Mouse (Mus musculus): ENCODE data around the gene Tor1aip2. TPM values are rescaled to one million over a fixed set of nuclear protein-coding genes. Genes with fewer than 3 reads are reported as not detected.

Tor1aip2 gene
- total RNA-seq, 1 experiment, result 94.3 TPM

GRCm38 (mm10) chr1:156108400-156108799 lies 73.2 kb downstream of the Tor1aip2 start:
- H3K4me1 ChIP-seq (ENCODE audit: control insufficient read depth in 2 of 2, insufficient read depth in 2 of 2, low read length in 2 of 2, poor library complexity in 1 of 2), result peaks cover 0 to 1% of the 10 kb centered on the region in 2 experiments; a peak in 1 of 4 replicates
- no peak overlapping the region for H3K4me3 ChIP-seq (ENCODE audit: insufficient read depth in 1 of 2, low read depth in 1 of 2, low read length in 2 of 2, poor library complexity in 1 of 2, severe bottlenecking in 1 of 2)
- H3K9ac ChIP-seq (ENCODE audit: insufficient read depth, low read depth, low read length, poor library complexity, severe bottlenecking), result no peak overlapping the region
- H3K36me3 ChIP-seq (ENCODE audit: control insufficient read depth, insufficient read depth, low read length, poor library complexity, severe bottlenecking), result no peaks in the 10 kb centered on the region
- TF ChIP-seq ZNF384 (IDR thresholded peaks at IDR 0.05; ENCODE audit: low read depth, low read length) (no peak), HCFC1 (IDR thresholded peaks at IDR 0.05; ENCODE audit: borderline replicate concordance, insufficient read depth, low read length) (no peak), MAFK (IDR thresholded peaks at IDR 0.05; ENCODE audit: insufficient read depth, low read depth, low read length) (no peak), CHD2 (IDR thresholded peaks at IDR 0.05; ENCODE audit: low read depth, low read length) (no peak), ZC3H11A (IDR thresholded peaks at IDR 0.05; ENCODE audit: borderline replicate concordance, low read depth, low read length) (no peak)
- H3K9me3 ChIP-seq (ENCODE audit: control insufficient read depth, insufficient read depth, low read depth, low read length), result no peaks in the 10 kb centered on the region
- in situ Hi-C loops (cut with MboI; ENCODE audit: low sequenced_read_pairs in 2 of 2, unreplicated experiment in 2 of 2), result no loop called here
- no peak overlapping the region for H3K27ac ChIP-seq (ENCODE audit: insufficient read depth, low read depth, low read length, poor library complexity, severe bottlenecking)
- no peak for DNase-seq (ENCODE audit: low read depth, low spot score)

GRCm38 (mm10) chr1:156111090-156111489 lies 75.9 kb downstream of the Tor1aip2 start:
- no peak for TF ChIP-seq ZC3H11A (IDR thresholded peaks at IDR 0.05; ENCODE audit: borderline replicate concordance, low read depth, low read length)
- TF ChIP-seq HCFC1 (IDR thresholded peaks at IDR 0.05; ENCODE audit: borderline replicate concordance, insufficient read depth, low read length), result no peak
- no peak for TF ChIP-seq CHD2 (IDR thresholded peaks at IDR 0.05; ENCODE audit: low read depth, low read length)
- TF ChIP-seq ZNF384 (IDR thresholded peaks at IDR 0.05; ENCODE audit: low read depth, low read length), result no peak
- no peak for TF ChIP-seq MAFK (IDR thresholded peaks at IDR 0.05; ENCODE audit: insufficient read depth, low read depth, low read length)
- H3K9me3 ChIP-seq (ENCODE audit: control insufficient read depth, insufficient read depth, low read depth, low read length), result no peaks in the 10 kb centered on the region
- peak; percentile 88 for DNase-seq (ENCODE audit: low read depth, low spot score)
- peaks cover 0 to 1% of the 10 kb centered on the region in 2 experiments; a peak in 1 of 4 replicates for H3K4me1 ChIP-seq (ENCODE audit: control insufficient read depth in 2 of 2, insufficient read depth in 2 of 2, low read length in 2 of 2, poor library complexity in 1 of 2)
- H3K4me3 ChIP-seq (ENCODE audit: insufficient read depth in 1 of 2, low read depth in 1 of 2, low read length in 2 of 2, poor library complexity in 1 of 2, severe bottlenecking in 1 of 2), result peak overlapping the region in 1 of 2 experiments; percentile 31; a peak in 2 of 4 replicates
- no peak overlapping the region for H3K27ac ChIP-seq (ENCODE audit: insufficient read depth, low read depth, low read length, poor library complexity, severe bottlenecking)
- H3K9ac ChIP-seq (ENCODE audit: insufficient read depth, low read depth, low read length, poor library complexity, severe bottlenecking), result peak overlapping the region; percentile 26; the same call in 1 of the 2 replicates
- in situ Hi-C loops (cut with MboI; ENCODE audit: low sequenced_read_pairs in 2 of 2, unreplicated experiment in 2 of 2), result no loop called here
- H3K36me3 ChIP-seq (ENCODE audit: control insufficient read depth, insufficient read depth, low read length, poor library complexity, severe bottlenecking), result no peaks in the 10 kb centered on the region

- in situ Hi-C loops (cut with MboI; ENCODE audit: low sequenced_read_pairs in 2 of 2, unreplicated experiment in 2 of 2), result no loop called here
- H3K27ac ChIP-seq (ENCODE audit: insufficient read depth, low read depth, low read length, poor library complexity, severe bottlenecking), result no peak overlapping the region
- TF ChIP-seq ZNF384 (IDR thresholded peaks at IDR 0.05; ENCODE audit: low read depth, low read length) (no peak), HCFC1 (IDR thresholded peaks at IDR 0.05; ENCODE audit: borderline replicate concordance, insufficient read depth, low read length) (no peak), ZC3H11A (IDR thresholded peaks at IDR 0.05; ENCODE audit: borderline replicate concordance, low read depth, low read length) (no peak), MAFK (IDR thresholded peaks at IDR 0.05; ENCODE audit: insufficient read depth, low read depth, low read length) (no peak), CHD2 (IDR thresholded peaks at IDR 0.05; ENCODE audit: low read depth, low read length) (no peak)
- H3K4me1 ChIP-seq (ENCODE audit: control insufficient read depth in 2 of 2, insufficient read depth in 2 of 2, low read length in 2 of 2, poor library complexity in 1 of 2), result peaks cover 0 to 1% of the 10 kb centered on the region in 2 experiments; a peak in 1 of 4 replicates
- no peak for DNase-seq (ENCODE audit: low read depth, low spot score)
- no peaks in the 10 kb centered on the region for H3K36me3 ChIP-seq (ENCODE audit: control insufficient read depth, insufficient read depth, low read length, poor library complexity, severe bottlenecking)
- 0 out of 2 replicates have a peak overlapping the region, but pooled peaks have one; percentile 10 for H3K9ac ChIP-seq (ENCODE audit: insufficient read depth, low read depth, low read length, poor library complexity, severe bottlenecking)
- H3K9me3 ChIP-seq (ENCODE audit: control insufficient read depth, insufficient read depth, low read depth, low read length), result no peaks in the 10 kb centered on the region
- H3K4me3 ChIP-seq (ENCODE audit: insufficient read depth in 1 of 2, low read depth in 1 of 2, low read length in 2 of 2, poor library complexity in 1 of 2, severe bottlenecking in 1 of 2), result peak overlapping the region in 1 of 2 experiments; percentile 31; a peak in 2 of 4 replicates
Observed at GRCm38 (mm10) chr1:156111728-156112127, 76.5 kb downstream of the Tor1aip2 start.

GRCm38 (mm10) chr1:156112142-156112541 lies 76.9 kb downstream of the Tor1aip2 start:
- DNase-seq (ENCODE audit: low read depth, low spot score), result no peak
- no peak overlapping the region for H3K27ac ChIP-seq (ENCODE audit: insufficient read depth, low read depth, low read length, poor library complexity, severe bottlenecking)
- in situ Hi-C loops (cut with MboI; ENCODE audit: low sequenced_read_pairs in 2 of 2, unreplicated experiment in 2 of 2), result no loop called here
- H3K9me3 ChIP-seq (ENCODE audit: control insufficient read depth, insufficient read depth, low read depth, low read length), result no peaks in the 10 kb centered on the region
- H3K4me1 ChIP-seq (ENCODE audit: control insufficient read depth in 2 of 2, insufficient read depth in 2 of 2, low read length in 2 of 2, poor library complexity in 1 of 2), result peaks cover 0 to 1% of the 10 kb centered on the region in 2 experiments; a peak in 1 of 4 replicates
- H3K36me3 ChIP-seq (ENCODE audit: control insufficient read depth, insufficient read depth, low read length, poor library complexity, severe bottlenecking), result no peaks in the 10 kb centered on the region
- H3K9ac ChIP-seq (ENCODE audit: insufficient read depth, low read depth, low read length, poor library complexity, severe bottlenecking), result no peak overlapping the region
- TF ChIP-seq ZC3H11A (IDR thresholded peaks at IDR 0.05; ENCODE audit: borderline replicate concordance, low read depth, low read length) (no peak), HCFC1 (IDR thresholded peaks at IDR 0.05; ENCODE audit: borderline replicate concordance, insufficient read depth, low read length) (no peak), CHD2 (IDR thresholded peaks at IDR 0.05; ENCODE audit: low read depth, low read length) (no peak), ZNF384 (IDR thresholded peaks at IDR 0.05; ENCODE audit: low read depth, low read length) (no peak), MAFK (IDR thresholded peaks at IDR 0.05; ENCODE audit: insufficient read depth, low read depth, low read length) (no peak)
- peak overlapping the region in 1 of 2 experiments; percentile 31; a peak in 1 of 4 replicates for H3K4me3 ChIP-seq (ENCODE audit: insufficient read depth in 1 of 2, low read depth in 1 of 2, low read length in 2 of 2, poor library complexity in 1 of 2, severe bottlenecking in 1 of 2)

Measured in ES-E14 (cell line).